Mouse (Mus musculus): ENCODE results near the gene Arih2.

The Arih2 gene

GRCm38 (mm10) chr9:108579344-108579690 lies 69.9 kb downstream of the Arih2 start:
- no peak for DNase-seq (ENCODE audit: low read depth, low spot score)

GRCm38 (mm10) chr9:108578545-108579343 lies 70.4 kb downstream of the Arih2 start, which contains the start of gene Wdr6:
TSS of gene Wdr6 (minus strand) at chr9:108578739.
- DNase-seq (ENCODE audit: low read depth, low spot score): peak; percentile 97

DNA sequence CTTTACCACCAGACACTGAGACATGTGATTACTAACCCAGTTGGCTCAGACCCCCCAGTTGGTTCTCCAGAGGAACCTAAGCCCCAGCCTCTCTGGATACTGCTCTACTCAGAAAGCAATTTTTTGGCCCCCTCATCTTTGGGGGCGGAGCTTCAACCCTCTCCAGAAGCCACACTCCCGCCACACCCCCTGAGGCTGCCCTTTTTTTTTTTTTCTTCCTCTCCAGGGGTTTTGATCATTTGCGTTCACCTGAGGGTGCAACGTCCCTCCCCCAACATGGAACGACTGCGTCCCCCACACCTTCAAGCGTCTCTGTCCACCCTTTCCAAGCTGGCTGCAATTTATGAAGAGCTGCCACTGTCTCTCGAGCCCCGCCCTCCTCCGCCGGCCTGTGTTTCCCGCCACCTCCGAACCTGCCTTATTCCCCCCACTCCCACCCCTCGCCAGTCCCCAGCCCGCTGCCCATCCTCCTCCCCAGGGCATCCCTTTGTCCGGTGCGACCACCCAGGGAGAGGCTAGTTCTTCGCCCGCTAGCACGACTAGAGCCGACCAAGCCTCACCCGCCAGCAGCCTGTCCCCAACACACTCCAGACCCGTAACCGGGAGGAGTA lies 71.1 kb downstream of the Arih2 start:
- DNase-seq (ENCODE audit: low read depth, low spot score): no peak

DNA sequence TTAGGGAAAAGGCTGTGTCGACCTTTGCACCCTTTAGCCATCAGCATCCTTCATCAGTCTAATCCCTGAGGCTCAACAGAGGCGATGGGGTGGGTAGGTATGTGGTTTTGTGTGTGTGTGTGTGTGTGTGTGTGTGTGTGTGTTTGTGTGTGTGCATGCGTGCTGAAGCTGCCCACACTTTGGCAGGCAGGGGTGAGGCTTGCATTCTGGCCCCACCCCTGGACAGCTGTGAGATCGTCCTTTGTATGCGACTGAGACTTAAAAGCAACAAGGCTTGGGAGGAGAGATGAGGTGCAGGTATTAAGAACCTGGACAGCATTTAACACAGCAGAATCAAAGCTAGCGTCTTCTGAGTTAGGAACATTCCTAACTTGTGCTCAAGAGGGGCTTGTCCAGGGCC lies 72.2 kb downstream of the Arih2 start:
- no peak for DNase-seq (ENCODE audit: low read depth, low spot score)

GRCm38 (mm10) chr9:108575321-108576297 lies 73.6 kb downstream of the Arih2 start:
- no peak for DNase-seq (ENCODE audit: low read depth, low spot score)

- no peak for DNase-seq (ENCODE audit: low read depth, low spot score)
These were observed 74.3 kb downstream of the Arih2 start for GRCm38 (mm10) chr9:108574921-108575320.

DNA sequence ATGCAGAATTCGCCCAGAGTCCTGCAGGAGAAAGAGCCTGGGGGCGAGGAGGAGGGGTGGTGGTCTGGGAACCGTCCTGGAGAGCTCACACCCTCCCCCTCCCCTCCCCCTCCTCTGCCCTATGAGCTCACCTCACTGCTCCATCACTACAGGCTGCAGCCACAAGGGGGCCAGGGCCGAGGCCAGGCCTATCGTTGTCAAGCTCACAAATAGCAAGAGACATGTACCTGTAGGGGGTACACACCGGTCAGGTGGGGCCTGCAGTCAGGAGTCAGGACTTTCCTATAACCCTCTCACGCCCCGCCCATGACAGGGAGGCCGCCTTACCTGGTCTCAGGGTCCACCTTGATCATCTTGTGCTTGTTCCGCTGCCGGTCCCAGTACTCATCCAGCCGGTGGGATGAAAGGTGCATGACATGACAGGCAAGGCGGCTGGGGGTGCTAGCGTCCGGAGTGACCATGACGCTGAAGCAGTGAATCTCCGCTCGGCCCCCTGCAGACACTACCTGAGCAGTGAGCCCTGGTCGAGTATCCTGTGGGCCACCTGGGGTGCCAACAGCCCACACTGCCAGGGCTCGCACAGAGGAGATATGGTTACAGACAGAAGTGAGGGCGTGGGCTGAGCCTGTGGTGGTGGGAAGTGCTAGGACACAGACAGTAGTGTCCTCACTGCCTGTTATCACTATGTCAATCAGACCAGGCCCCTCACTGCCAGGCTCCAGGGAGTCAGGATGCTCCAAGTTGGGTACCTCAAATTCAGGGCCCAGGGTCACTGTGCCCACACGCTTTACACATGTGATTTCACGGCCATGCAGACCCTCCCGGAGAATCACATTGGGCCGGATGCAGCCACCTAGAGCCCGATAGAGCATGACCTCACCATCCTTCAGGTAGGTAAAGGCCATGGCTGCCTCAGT lies 75.2 kb downstream of the Arih2 start:
- peak; percentile 72 for DNase-seq (ENCODE audit: low read depth, low spot score)

GRCm38 (mm10) chr9:108572321-108572720 lies 76.9 kb downstream of the Arih2 start:
- DNase-seq (ENCODE audit: low read depth, low spot score): no peak

- DNase-seq (ENCODE audit: low read depth, low spot score): no peak
These were observed 77.7 kb downstream of the Arih2 start for GRCm38 (mm10) chr9:108571401-108571973.

DNA sequence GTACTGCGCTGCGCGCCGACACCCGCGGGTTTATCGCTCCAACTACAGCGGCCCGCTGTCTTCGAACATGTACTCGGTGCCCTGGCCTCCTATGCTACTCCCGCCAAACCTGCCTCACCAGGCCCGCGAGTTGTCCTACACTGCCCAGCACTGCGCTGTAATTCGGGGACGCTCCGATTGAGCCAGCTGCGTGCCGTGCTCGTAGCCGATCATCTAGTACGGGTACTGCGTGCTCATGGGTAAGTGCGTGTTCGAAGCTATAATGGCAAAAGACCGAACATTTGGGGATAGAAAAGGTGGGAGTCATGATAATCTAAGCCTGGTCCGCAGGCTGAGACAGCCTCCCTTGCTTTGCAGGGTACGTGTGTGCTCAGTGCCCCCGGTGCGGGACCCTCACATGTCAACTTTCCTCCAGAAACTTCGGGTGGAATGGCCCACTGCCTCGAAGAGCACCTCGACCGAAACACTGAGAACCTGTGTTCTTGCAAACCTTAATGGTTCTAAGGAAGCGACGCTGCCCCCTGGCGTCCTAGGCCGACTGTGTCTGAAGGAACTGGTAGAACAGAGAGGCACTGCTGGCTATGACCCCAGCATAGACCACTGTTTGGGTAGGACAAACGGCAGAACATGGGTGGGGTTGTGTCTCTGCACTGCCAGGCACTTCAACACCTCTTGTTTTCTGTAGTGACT lies 78.8 kb downstream of the Arih2 start:
- peak; percentile 77 for DNase-seq (ENCODE audit: low read depth, low spot score)

DNA sequence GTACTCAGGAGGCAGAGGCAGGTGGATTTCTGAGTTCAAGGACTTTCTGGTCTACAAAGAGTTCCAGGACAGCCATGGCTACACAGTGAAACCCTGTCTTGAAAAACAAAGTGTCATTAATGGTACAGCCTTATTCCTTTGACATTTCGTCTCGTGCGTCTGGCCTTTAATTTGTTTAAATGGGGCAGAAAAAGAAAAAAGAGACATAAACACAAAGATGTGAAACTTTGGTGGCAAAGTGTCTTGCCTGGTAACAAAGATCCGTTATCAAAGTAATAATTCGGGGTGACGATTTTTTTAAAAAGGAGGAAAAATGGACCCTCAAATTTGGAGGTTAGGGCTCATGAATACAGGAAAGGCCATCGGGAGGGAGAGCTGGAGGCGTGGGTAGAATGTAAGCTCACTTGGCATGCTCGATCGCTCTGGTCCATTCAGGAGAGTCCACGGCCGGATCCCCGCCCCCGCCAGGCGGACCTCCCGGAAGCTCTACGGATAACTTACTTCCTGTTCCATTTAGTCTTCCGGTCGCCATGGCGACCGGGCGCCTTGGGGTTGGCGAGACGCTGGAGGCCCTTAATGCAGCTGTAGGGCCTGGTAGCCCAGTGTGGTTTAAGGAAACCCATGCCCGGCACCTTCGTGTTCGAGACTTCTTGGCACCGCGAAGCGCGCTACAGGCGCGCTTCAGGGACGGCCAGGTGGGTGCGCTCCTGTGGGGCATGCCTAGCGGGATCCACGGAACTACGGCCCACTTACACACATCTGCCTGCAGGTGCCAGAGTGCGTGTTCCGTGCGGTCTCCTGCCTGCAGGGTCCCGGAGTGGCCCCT lies 79.6 kb downstream of the Arih2 start, which contains the start of gene Dalrd3:
Dalrd3 (plus strand) TSS at position 506 of the 826 bp plus-strand sequence.
- peak; percentile 95 for DNase-seq (ENCODE audit: low read depth, low spot score)

DNA sequence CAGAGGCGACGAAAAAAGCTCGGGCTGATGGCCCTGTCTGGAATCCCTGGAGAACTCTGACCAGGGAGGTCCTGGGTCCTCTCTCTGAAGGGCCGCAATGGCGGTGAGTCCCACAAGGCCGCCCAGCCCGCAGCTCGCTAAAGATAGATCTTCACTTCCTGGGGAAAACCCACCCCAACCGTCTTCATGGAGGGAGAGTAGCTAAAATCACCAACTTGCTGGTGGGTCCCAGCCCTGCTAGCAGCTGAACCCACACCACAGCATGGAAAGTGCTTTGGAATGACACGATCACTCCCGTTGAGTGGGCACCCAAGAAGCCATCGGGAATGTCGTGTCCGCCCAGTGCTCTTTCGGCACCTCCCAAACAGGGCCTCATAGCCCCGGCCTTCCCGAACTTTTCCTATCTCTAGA lies 80.7 kb downstream of the Arih2 start:
- DNase-seq (ENCODE audit: low read depth, low spot score): no peak

DNA sequence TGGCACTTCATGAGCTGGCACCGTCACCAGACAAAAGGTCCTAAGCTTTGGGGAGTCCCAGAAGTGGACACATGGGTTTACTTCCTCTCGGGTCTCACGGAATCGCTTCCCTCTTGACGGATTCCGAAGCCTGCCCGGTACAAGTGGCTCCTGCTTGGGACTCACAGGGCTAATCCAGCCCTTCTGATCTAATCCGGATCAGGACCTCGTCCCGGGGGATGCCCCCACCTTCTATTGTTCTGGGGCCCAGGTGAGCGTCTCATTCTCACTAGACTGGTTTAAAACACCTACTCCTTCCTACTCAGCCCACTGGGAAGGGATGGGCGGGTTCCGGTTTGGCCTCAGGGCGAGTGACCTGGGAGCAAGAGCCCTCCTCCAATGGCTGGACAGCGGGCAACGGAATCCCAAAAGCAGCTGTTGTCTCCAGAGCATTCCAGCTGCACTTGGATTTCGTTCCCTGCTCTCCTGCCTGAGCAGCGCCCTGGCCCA lies 81.2 kb downstream of the Arih2 start:
- DNase-seq (ENCODE audit: low read depth, low spot score): no peak

DNA sequence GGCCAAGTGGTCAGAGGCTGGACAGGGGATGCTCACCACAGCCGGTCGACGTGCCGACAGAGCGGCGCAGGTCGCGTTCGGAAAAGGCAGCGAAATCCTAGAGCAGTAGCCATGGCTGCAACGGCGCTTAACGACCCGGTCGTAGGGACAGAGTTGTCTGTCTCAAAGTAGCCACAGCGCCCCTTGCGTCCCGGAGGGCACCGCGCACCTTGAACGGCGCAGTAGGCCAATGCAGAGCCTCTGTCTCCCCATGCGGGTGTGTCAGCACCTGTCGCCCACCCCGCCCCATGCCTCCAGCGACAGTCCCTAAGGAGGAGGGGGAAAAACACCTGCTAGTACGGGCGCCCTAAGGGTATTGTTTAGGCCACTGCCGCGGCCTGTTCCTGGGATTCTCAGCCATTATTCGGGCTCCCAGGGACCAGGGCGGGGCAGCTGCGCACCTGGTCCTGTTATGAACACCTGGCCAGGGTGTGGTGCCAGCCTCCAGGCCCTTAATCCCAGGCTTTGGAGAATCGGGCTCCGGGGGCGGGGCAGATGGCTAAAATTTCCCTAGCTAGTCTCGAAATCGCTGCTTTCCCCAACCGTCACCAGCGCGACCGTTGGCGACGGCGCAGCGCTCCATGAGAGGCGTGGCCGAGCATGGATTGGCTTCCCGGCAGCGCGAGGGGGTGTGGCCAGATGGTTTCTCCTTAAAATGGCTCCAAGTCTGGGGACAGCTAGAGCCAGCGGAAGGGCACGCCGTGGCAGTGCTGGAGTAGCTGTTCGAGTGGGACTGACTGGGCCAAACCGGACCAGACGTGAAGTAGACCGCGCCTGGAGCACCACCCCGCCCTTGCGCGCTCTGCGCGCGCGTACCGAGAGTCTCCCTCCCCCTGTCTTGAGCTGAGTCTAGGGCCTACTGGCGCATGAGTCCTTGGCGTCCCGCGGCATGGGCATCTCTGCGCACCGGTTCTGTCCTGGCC lies 82.1 kb downstream of the Arih2 start, which contains the start of gene Ndufaf3:
Ndufaf3 (minus strand) TSS at position 620 of the 962 bp plus-strand sequence.
- peak; percentile 94 for DNase-seq (ENCODE audit: low read depth, low spot score)

DNA sequence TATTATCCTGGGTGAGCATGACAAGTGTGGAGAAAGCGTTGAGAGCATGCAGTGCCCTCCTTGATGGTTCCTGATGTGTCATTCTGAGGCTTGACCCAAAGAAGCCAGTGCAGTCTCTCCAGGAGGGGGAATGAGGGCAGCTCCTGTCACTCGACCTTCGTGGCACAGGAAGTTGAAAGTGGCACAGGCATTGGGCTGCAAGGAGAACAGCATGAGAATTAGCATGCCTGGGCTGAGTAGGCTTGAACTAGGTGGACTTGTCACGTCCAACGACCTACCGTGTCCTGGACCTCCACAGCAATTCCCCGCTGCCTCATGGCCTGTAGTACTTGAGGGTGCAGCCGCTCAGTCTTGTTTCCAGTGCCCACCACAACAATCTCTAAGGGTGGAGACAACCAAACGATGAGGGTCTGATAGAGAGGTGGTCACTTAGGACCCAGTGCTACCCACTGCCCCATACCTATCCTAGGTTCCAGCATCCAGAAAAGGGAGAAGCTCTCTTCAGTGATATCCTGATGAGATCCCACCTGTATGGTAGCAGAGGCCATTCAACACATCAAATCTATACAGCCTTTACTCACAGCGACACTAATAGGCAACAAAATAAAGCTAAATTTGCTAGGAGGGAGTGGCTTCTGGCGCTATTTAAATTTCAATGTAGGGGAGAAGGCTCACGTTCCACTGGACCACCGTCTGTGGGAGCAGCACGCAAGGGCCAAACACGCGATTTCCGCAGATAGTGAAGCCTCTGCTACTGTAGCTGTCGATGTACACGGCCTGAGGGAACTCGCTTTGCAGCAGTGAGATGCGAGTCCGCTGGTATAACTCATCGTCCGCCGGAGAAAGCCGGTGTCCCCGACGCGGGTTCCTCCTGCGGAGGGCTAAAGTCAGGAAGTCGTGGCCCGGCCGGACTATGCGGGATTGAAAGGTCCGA lies 83.0 kb downstream of the Arih2 start:
- no peak for DNase-seq (ENCODE audit: low read depth, low spot score)

- no peak for DNase-seq (ENCODE audit: low read depth, low spot score)
These were observed 85.1 kb downstream of the Arih2 start for GRCm38 (mm10) chr9:108564131-108564530.

All from forelimb bud, embryonic 11.5 days (tissue).